Mouse (Mus musculus): ENCODE measurements around the gene Slc24a3.
A peak's percentile ranks its signal among the peaks of the same experiment; 100 is the strongest.

Gene Slc24a3

DNA sequence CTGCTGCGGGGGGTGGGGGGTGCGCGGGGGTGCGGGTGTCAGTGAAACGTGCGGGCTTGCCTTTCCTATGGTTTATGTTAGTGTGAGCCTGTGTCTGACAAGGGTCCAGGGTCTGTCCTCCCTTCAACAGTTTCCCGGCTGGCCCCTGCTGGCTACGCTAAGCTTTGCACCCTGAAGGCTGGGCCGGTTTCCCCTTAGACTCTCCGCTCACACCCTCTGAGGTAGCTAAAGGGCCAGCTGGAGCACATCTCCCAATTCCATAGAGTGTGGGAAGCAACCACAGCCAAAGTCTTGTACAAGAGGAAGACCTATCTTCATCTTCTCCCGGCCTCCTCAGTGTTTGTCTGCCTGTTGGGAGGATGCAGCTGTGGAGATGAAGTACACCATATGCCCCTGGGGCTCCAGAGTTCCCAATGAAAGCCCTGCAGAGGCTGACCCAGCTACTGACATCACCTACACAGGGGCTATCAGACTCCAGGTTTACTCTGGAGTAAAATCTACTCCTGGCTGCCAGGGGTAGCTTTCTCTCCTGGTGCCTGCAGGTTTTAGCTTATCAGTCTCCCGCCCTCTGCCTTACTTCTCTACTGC is 487.9 kb downstream of the Slc24a3 start:
- no peak for DNase-seq

GRCm38 (mm10) chr2:145656121-145656520 is 488.6 kb downstream of the Slc24a3 start:
- DNase-seq: no peak

GRCm38 (mm10) chr2:145656716-145657115 is 489.2 kb downstream of the Slc24a3 start:
- DNase-seq: no peak

DNA sequence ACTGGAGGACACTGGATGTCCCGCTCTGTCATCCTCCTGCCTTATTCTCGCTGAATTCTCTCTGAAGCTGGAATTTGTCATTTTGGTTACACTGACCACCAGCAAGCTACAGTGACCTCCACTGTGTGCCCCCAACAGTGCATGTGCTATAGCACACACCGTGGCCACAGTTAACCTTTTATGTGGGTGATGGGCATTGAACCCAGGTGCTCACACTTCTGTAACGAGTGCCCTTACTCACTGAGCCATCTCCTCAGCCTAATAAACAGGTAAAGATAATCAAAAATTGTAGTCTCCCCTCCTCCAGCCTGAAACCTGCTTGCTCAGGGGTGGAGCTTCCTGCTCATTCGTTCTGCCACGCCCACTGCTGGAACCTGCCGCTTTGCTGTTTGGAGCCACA is 493.7 kb downstream of the Slc24a3 start:
- DNase-seq: no peak

- DNase-seq: no peak
Measured at GRCm38 (mm10) chr2:145663899-145664298, 496.3 kb downstream of the Slc24a3 start.

DNA sequence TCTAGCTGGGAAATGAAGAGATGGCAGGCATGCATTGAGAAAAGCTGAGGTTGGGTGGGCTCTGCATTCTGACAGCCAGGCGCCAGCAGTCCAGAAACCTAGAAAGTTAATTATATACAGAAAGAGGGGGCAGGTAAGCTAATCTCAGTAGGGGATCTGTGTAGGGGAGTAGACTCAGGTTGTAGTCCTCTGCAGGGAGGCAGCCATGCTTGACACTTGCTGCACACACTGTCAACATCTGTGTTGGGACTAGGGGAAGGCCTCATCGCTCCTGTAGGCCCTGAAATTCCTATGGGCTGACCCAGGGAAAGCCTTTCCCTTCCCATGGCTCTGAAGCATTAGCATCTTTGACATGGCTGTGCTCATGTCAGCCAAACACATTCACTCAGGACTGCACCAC is 496.8 kb downstream of the Slc24a3 start:
- DNase-seq: no peak

GRCm38 (mm10) chr2:145668135-145668534 is 500.6 kb downstream of the Slc24a3 start:
- DNase-seq: no peak

- no peak for DNase-seq
Measured at GRCm38 (mm10) chr2:145670131-145670530, 502.6 kb downstream of the Slc24a3 start.

DNA sequence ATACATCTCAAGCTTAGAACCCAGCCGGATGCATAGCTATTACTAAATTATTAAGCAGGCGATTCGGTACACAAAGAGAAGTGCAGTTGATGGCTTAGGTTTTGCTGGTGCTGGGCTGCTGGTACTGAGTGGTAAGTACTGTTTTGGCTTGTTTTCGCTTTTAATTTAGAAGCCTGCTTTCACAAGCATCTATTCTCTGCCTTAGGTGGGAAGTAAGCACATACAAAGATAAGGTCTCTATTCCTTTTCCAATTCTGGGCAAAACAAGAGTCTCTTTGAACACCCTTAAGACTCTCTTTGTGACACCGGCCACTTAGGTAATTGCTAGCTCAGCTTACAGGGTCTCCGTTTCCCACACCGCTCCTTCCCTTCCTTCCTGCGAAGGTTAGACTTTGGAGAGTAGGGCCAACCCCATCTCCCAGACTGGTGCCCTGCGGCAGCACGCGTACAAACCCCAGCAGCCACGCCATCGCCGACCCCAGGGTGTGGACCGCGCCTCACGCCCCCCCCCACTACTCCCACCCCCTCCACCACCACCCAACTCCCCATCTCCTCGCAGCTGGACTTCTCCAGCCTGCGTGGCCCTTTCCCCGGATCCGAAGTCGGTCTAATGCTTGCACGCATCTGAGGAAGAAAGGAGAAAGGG is 507.1 kb downstream of the Slc24a3 start:
- no peak for DNase-seq

- peak; percentile 38 to 39 for DNase-seq
Measured at GRCm38 (mm10) chr2:145675142-145675755, 507.7 kb downstream of the Slc24a3 start, which contains the start of gene Rin2. Gene Rin2, plus strand, starts transcription at chr2:145675215.

DNA sequence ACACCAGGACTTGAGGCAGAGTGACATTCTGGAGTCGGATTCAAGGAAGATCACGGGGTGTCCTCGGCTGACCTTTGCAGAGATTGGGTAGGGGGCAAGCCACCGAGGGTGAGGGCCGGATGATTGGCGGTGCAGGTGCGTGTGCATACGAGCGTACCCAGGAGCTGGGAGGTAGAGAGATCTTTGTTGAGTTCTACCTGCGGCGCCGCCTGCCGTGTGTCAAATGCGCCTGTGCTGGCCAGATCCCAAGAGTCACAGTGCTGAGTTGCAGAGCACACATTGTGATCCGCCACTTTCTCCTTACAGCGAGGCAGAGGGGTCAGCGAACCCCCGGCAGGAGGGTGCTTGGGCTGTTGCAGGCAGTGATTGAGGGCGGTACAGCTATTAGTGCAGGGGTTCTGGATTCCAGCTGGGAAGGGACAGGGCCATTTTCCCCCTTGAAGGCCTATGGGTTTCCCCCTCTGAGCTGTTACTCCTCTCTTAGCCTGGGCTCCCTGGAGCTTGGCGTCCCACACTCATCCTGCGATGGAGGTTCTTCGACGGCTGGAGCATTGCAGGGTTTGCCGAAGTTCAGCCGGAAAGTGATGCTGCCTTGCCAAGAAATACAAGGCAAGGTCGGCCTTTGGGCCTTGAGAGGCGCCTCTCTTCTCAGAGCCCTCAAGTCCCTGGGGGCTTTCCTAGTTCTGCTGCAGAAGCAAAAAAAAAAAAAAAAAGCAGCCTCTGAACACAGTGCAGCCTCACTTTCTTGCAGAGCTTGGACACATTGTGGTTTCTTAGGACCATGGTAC is 508.4 kb downstream of the Slc24a3 start:
- DNase-seq: no peak

DNA sequence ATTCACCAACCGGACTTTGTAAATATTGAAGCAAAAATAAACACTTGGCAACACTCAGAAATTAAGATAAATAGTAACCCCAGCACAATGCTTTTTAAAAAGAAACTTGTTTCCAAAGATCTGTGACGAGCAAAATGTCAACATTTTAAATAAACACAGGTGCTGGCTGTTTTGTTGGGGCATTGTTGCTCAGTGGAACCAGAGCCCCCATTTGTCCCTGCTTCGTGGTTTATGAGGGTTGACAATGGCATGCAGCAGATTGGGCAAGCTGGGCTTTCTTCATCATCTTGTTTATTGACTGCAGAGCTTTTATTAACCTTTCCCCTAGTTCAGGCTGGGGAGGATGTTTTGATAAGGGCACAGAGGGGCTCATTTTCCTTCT is 509.0 kb downstream of the Slc24a3 start:
- no peak for DNase-seq

DNA sequence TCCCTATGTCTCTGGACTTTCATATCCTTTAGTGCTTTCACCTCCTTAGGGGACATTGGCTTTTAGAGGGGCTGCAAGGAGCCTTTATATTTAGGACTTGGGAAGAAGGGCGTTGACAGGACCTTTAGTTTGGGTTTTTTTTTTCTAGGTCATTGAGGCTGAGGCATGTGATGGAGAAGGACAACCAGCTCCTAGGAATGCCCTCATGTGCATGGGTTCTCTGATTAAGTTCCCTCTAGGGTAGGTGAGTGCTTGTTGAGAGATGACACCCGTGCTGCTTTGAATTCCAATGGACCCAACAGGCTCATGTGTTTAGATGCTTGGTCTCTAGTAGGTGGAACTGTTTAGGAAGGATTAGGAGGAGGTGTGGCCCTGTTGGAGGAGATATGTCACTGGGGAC is 509.4 kb downstream of the Slc24a3 start:
- no peak for DNase-seq

GRCm38 (mm10) chr2:145680141-145680540 is 512.6 kb downstream of the Slc24a3 start:
- no peak for DNase-seq

DNA sequence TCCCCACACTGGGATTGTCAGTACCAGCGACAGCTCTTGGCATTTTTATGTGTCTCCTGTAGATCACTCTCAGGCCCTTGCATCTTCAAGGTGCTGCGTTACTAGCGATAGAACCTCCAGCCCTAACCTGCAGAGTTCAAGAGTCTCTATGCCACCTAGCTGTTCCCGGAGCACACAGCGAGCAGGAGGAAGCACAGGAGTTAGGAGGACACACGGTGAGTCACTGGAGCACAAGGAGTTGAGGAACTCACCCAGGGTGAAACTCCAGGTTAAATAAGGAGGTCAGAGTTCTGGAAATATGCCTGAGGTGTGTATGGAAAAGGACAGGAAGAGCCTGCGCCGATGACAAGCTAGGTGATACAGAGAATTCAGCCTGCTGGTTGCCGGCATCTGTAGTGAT is 513.2 kb downstream of the Slc24a3 start:
- DNase-seq: no peak

- DNase-seq: no peak
Measured at GRCm38 (mm10) chr2:145681626-145682025, 514.1 kb downstream of the Slc24a3 start.

DNA sequence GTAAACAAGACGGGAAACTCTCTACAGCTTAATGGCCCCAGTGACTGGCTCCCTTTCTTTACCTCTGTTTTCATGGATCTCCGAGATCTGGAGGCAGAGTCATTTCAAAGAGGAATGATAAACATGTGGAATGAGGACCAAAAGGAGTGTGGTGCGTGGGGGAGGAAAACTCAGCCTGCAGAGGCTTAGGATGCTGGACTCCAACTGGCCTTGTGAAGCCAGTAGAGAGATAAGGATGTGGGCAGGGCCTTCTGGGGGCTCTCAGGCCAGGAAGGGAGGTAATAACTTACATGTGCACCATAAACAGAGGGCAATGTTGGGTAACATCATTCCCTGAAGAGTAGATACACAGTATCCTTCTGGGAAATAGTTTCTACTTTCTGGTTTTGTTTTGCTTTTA is 515.4 kb downstream of the Slc24a3 start:
- DNase-seq: no peak

- DNase-seq: no peak
Measured at GRCm38 (mm10) chr2:145683536-145683935, 516.0 kb downstream of the Slc24a3 start.

- no peak for DNase-seq
Measured at GRCm38 (mm10) chr2:145684151-145684550, 516.6 kb downstream of the Slc24a3 start.

- no peak for DNase-seq
Measured at GRCm38 (mm10) chr2:145684891-145685290, 517.3 kb downstream of the Slc24a3 start.

DNA sequence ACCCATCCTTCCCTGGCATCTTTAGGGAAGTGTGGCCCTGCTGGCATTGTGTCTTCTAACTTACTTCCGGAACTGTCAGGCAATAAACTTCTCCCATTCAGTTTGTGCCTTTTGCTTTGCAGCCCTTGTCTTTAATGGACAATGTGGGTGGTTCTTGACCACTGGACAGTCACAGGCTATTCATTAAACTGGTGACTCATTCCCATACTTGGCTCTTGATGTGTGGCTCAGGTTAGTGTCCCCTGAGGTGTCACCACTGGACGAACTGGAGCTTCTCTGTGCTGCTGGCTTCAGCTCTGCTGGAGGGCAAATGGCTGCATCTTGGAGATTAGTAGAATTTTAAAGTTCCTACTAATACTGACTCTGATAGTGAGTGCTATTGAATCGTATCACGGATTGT is 518.5 kb downstream of the Slc24a3 start:
- no peak for DNase-seq

DNA sequence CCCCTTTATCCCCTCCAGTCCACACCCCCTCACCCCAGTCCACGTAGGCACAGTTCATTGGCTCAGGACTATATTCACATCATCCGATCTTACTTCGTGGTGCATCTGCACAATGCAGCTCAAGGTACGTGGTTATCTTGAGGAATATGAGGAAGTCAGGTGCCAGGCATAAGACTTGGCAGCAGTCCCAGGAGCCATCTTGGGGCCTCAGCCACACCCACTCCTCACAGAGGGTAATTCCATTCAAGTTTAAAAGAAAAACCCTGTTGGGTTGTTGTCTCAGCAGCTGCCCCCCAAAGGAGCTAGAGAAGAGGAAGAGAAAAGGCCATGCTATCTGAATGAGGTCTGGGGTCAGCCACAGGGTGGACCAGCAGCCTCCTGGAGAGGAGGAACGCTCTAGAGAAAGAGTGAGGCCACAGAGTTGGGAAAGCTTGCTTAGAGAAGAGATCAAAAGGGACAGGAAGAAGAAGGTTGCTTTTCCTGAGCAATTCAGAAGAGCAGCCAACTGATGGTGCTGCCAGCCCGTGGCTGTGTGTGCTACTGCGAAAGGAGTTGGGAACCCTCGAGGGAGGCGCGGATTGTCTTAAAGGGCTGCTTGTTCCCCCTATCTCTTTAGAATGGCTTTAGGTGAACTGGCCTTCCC is 523.9 kb downstream of the Slc24a3 start:
- no peak for DNase-seq
